Mouse (Mus musculus): ENCODE results near the gene Lmod3. TPM values are rescaled to one million over a fixed set of nuclear protein-coding genes. Genes with fewer than 3 reads are reported as not detected.

Lmod3 gene
- polyA plus RNA-seq, 1 experiment, result not detected

GRCm38 (mm10) chr6:97292894-97293293 is 40.3 kb upstream of the Lmod3 start:
- no peak overlapping the region for H3K4me3 ChIP-seq (replicated peaks; ENCODE audit: control insufficient read depth, low read depth, low read length)
- WGBS, result 73% methylated on average over 5 of the region's 5 CpGs
- H3K27ac ChIP-seq (ENCODE audit: control insufficient read depth, insufficient read depth, low read depth, low read length, poor library complexity), result no peak overlapping the region
- no peak for TF ChIP-seq POLR2A (IDR thresholded peaks at IDR 0.05; ENCODE audit: borderline replicate concordance, control insufficient read depth, low read depth, low read length)
- no peak for TF ChIP-seq CTCF (IDR thresholded peaks at IDR 0.05; ENCODE audit: control insufficient read depth, insufficient read depth, low read length)
- H3K4me1 ChIP-seq (ENCODE audit: control insufficient read depth, insufficient read depth, low read length), result no peaks in the 10 kb centered on the region; the same call in 1 of the 2 replicates

- WGBS, result 83% methylated on average over 3 of the region's 3 CpGs
- TF ChIP-seq CTCF (IDR thresholded peaks at IDR 0.05; ENCODE audit: control insufficient read depth, insufficient read depth, low read length) (no peak), POLR2A (IDR thresholded peaks at IDR 0.05; ENCODE audit: borderline replicate concordance, control insufficient read depth, low read depth, low read length) (no peak)
- Histone ChIP-seq H3K27ac (ENCODE audit: control insufficient read depth, insufficient read depth, low read depth, low read length, poor library complexity) (no peak overlapping the region), H3K4me1 (ENCODE audit: control insufficient read depth, insufficient read depth, low read length) (no peaks in the 10 kb centered on the region; the same call in 1 of the 2 replicates), H3K4me3 (replicated peaks; ENCODE audit: control insufficient read depth, low read depth, low read length) (no peak overlapping the region)
Measured at GRCm38 (mm10) chr6:97292096-97292495, 39.5 kb upstream of the Lmod3 start.

GRCm38 (mm10) chr6:97291159-97291908 is 38.8 kb upstream of the Lmod3 start:
- WGBS, result 80% methylated on average over 21 of the region's 21 CpGs
- Histone ChIP-seq H3K4me1 (ENCODE audit: control insufficient read depth, insufficient read depth, low read length) (no peaks in the 10 kb centered on the region; the same call in 1 of the 2 replicates), H3K4me3 (replicated peaks; ENCODE audit: control insufficient read depth, low read depth, low read length) (no peak overlapping the region), H3K27ac (ENCODE audit: control insufficient read depth, insufficient read depth, low read depth, low read length, poor library complexity) (no peak overlapping the region)
- TF ChIP-seq POLR2A (IDR thresholded peaks at IDR 0.05; ENCODE audit: borderline replicate concordance, control insufficient read depth, low read depth, low read length), result no peak
- TF ChIP-seq CTCF (IDR thresholded peaks at IDR 0.05; ENCODE audit: control insufficient read depth, insufficient read depth, low read length), result no peak

DNA sequence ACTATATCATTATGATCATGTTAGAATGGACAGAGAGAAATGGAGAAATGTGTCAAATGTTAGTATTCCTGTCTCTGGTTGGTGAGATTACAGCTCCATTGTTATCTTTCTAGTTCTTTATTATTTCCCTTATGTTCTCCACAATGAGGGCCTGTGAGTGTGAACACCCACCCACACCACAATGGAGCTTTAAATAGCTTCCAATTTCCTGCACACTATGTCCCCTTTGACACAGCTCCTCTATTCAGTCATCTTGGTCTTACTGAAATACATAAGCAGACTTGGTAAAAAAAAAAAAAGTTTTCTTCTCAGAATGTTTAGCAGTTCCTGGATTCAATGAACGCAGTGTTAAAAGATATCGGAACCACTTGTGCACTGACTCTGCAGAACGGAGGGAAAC is 38.1 kb upstream of the Lmod3 start:
- 86% methylated on average over 3 of the region's 3 CpGs for WGBS

GRCm38 (mm10) chr6:97289838-97290237 is 37.3 kb upstream of the Lmod3 start:
- Histone ChIP-seq H3K27ac (ENCODE audit: control insufficient read depth, insufficient read depth, low read depth, low read length, poor library complexity) (no peak overlapping the region), H3K4me3 (replicated peaks; ENCODE audit: control insufficient read depth, low read depth, low read length) (no peak overlapping the region), H3K4me1 (ENCODE audit: control insufficient read depth, insufficient read depth, low read length) (no peaks in the 10 kb centered on the region; the same call in 1 of the 2 replicates)
- TF ChIP-seq POLR2A (IDR thresholded peaks at IDR 0.05; ENCODE audit: borderline replicate concordance, control insufficient read depth, low read depth, low read length), result no peak
- TF ChIP-seq CTCF (IDR thresholded peaks at IDR 0.05; ENCODE audit: control insufficient read depth, insufficient read depth, low read length), result no peak
- 83% methylated on average over 4 of the region's 4 CpGs for WGBS

More for the DNA sequence above, 38.1 kb upstream of the Lmod3 start:
- Histone ChIP-seq H3K27ac (ENCODE audit: control insufficient read depth, insufficient read depth, low read depth, low read length, poor library complexity) (no peak overlapping the region), H3K4me3 (replicated peaks; ENCODE audit: control insufficient read depth, low read depth, low read length) (no peak overlapping the region), H3K4me1 (ENCODE audit: control insufficient read depth, insufficient read depth, low read length) (no peaks in the 10 kb centered on the region; the same call in 1 of the 2 replicates)
- TF ChIP-seq POLR2A (IDR thresholded peaks at IDR 0.05; ENCODE audit: borderline replicate concordance, control insufficient read depth, low read depth, low read length) (no peak), CTCF (IDR thresholded peaks at IDR 0.05; ENCODE audit: control insufficient read depth, insufficient read depth, low read length) (no peak)

- 56% methylated on average over 10 of the region's 10 CpGs for WGBS
Measured at GRCm38 (mm10) chr6:97289316-97289820, 36.8 kb upstream of the Lmod3 start.

GRCm38 (mm10) chr6:97288047-97288855 is 35.7 kb upstream of the Lmod3 start:
- TF ChIP-seq POLR2A (IDR thresholded peaks at IDR 0.05; ENCODE audit: borderline replicate concordance, control insufficient read depth, low read depth, low read length), result no peak
- no peak for TF ChIP-seq CTCF (IDR thresholded peaks at IDR 0.05; ENCODE audit: control insufficient read depth, insufficient read depth, low read length)
- Histone ChIP-seq H3K27ac (ENCODE audit: control insufficient read depth, insufficient read depth, low read depth, low read length, poor library complexity) (no peak overlapping the region), H3K4me1 (ENCODE audit: control insufficient read depth, insufficient read depth, low read length) (no peaks in the 10 kb centered on the region; the same call in 1 of the 2 replicates), H3K4me3 (replicated peaks; ENCODE audit: control insufficient read depth, low read depth, low read length) (no peak overlapping the region)
- 87% methylated on average over 19 of the region's 19 CpGs for WGBS

More at GRCm38 (mm10) chr6:97289316-97289820, 36.8 kb upstream of the Lmod3 start:
- H3K27ac ChIP-seq (ENCODE audit: control insufficient read depth, insufficient read depth, low read depth, low read length, poor library complexity), result no peak overlapping the region
- no peak for TF ChIP-seq CTCF (IDR thresholded peaks at IDR 0.05; ENCODE audit: control insufficient read depth, insufficient read depth, low read length)
- no peak for TF ChIP-seq POLR2A (IDR thresholded peaks at IDR 0.05; ENCODE audit: borderline replicate concordance, control insufficient read depth, low read depth, low read length)
- no peaks in the 10 kb centered on the region; the same call in 1 of the 2 replicates for H3K4me1 ChIP-seq (ENCODE audit: control insufficient read depth, insufficient read depth, low read length)
- no peak overlapping the region for H3K4me3 ChIP-seq (replicated peaks; ENCODE audit: control insufficient read depth, low read depth, low read length)

- Histone ChIP-seq H3K4me3 (replicated peaks; ENCODE audit: control insufficient read depth, low read depth, low read length) (no peak overlapping the region), H3K27ac (ENCODE audit: control insufficient read depth, insufficient read depth, low read depth, low read length, poor library complexity) (no peak overlapping the region), H3K4me1 (ENCODE audit: control insufficient read depth, insufficient read depth, low read length) (no peaks in the 10 kb centered on the region; the same call in 1 of the 2 replicates)
- 78% methylated on average over 5 of the region's 5 CpGs for WGBS
- TF ChIP-seq POLR2A (IDR thresholded peaks at IDR 0.05; ENCODE audit: borderline replicate concordance, control insufficient read depth, low read depth, low read length) (no peak), CTCF (IDR thresholded peaks at IDR 0.05; ENCODE audit: control insufficient read depth, insufficient read depth, low read length) (no peak)
Measured at GRCm38 (mm10) chr6:97286332-97286731, 33.8 kb upstream of the Lmod3 start.
